Mouse (Mus musculus) intestine, embryonic 16.5 days (tissue): ENCODE data around the gene Rpap1. TPM values are rescaled to one million over a fixed set of nuclear protein-coding genes. Genes with fewer than 3 reads are reported as not detected.

Experiments
- ATAC-seq: fragments of 200-750 bp; cut with Nextera tagmentation; 2 replicates; pipeline ENCODE4 v1.8.0; 2017; ENCODE audit warnings: moderate TSS enrichment, moderate library complexity
- H3K27ac ChIP-seq: fragments of 300-500 bp; sonication (generic); 2 replicates; pipeline ENCODE4 v1.5.1; 2014; ENCODE audit warnings: mild to moderate bottlenecking, low read length
- H3K27me3 ChIP-seq: fragments of 300-500 bp; sonication (generic); replicated peaks from 2 replicates; pipeline ENCODE4 v1.6.1; 2014; ENCODE audit warnings: low read length, control low read depth, mixed read lengths; ENCODE audit not compliant: control insufficient read depth, insufficient read depth
- H3K36me3 ChIP-seq: fragments of 300-500 bp; sonication (generic); 2 replicates; pipeline ENCODE4 v1.6.1; 2014; ENCODE audit warnings: low read length, control low read depth; ENCODE audit not compliant: control insufficient read depth, insufficient read depth
- H3K4me1 ChIP-seq: fragments of 300-500 bp; sonication (generic); 2 replicates; pipeline ENCODE4 v1.6.1; 2014; ENCODE audit warnings: low read length, control low read depth, mixed read lengths; ENCODE audit not compliant: control insufficient read depth, insufficient read depth
- H3K4me2 ChIP-seq: fragments of 300-500 bp; sonication (generic); 2 replicates; pipeline ENCODE4 v1.6.1; 2014; ENCODE audit warnings: low read depth, low read length, control low read depth
- H3K4me3 ChIP-seq: fragments of 300-500 bp; sonication (generic); 2 replicates; pipeline ENCODE4 v1.5.1; 2014; ENCODE audit warnings: mild to moderate bottlenecking, low read length
- H3K9ac ChIP-seq: fragments of 300-500 bp; sonication (generic); 2 replicates; pipeline ENCODE4 v1.6.1; 2014; ENCODE audit warnings: low read depth, low read length
- H3K9me3 ChIP-seq: fragments of 300-500 bp; sonication (generic); 2 replicates; pipeline ENCODE4 v1.6.1; 2016; ENCODE audit warnings: low read length, control low read depth; ENCODE audit not compliant: control insufficient read depth
- WGBS: fragments of 180-500 bp; shearing (Covaris S2); extraction: QIAGEN DNeasy Blood & Tissue Kit; methylation state at CpG from one replicate; pipeline ENCODE4 v1.1.7; 2014; 5-methylcytosine and 5-hydroxymethylcytosine counted together
- polyA plus RNA-seq: library from polyadenylated mRNA; unstranded; fragments of >200 nt; fragmentation: Nextera tagmentation; extraction: Ambion mirVana; gene quantifications from 2 replicates; pipeline ENCODE4 v1.2.1, GENCODE M21; 2015

The Rpap1 gene
- polyA plus RNA-seq, 1 experiment from 2014 or later, result 23.8 TPM

DNA sequence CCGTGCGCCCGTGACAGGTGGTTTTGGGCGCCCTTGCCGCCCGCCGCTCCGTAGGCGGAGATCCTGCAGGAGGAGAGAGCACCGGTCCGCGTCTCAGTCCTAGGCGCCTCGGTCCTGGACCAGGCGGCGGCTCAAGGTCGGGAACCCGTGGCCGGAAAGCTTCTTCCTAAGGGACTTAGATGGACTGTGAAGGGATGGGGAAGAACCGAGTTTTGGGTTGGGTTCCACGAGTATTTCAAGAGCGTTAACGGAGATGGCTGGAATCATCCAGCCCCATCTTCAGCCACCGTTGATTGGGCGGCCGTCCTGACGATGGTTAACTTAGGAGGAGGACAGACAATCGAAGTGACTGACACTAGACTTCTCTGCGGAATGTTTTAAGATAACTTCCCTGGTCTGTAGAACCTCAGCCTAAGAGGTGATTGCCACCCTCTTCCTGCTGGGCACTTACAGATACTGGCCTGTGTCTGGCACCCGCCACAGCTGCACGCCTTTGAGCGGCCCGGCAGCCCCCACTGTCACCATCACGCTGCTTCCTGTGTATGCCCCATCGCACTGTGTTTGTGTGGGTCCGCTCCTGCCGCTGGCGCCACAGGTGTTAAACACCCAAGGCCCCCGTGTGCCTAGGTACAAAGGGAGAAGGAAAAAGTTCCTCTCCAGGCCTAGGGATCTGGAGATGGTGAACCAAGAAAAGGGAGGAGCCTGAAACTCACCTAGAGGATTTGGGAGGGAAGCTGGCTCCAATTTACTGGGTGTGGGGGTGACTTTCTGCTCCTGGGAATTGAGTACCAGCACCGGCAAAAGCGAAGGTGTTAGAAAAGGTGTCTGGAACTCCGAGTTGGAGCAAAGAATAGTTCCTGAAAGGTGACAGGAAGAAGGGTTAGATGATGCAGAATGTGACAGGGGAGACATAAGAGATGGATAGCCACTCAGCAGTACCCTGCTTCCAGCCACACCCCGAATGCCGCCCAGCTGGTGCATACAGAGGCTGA lies 28.2 kb downstream of the Rpap1 start:
- peak; percentile 10; the same call in 1 of the 2 replicates for ATAC-seq
- 6% methylated on average over 44 of the region's 44 CpGs for WGBS
- Histone ChIP-seq H3K27ac (no peak overlapping the region), H3K27me3 (peaks cover 27% of the 10 kb centered on the region), H3K9ac (peak overlapping the region; percentile 68; the same call in 1 of the 2 replicates), H3K4me1 (peaks cover 7% of the 10 kb centered on the region), H3K4me3 (peak overlapping the region; percentile 66), H3K4me2 (peak overlapping the region; percentile 99), H3K36me3 (no peaks in the 10 kb centered on the region), H3K9me3 (no peaks in the 10 kb centered on the region)

DNA sequence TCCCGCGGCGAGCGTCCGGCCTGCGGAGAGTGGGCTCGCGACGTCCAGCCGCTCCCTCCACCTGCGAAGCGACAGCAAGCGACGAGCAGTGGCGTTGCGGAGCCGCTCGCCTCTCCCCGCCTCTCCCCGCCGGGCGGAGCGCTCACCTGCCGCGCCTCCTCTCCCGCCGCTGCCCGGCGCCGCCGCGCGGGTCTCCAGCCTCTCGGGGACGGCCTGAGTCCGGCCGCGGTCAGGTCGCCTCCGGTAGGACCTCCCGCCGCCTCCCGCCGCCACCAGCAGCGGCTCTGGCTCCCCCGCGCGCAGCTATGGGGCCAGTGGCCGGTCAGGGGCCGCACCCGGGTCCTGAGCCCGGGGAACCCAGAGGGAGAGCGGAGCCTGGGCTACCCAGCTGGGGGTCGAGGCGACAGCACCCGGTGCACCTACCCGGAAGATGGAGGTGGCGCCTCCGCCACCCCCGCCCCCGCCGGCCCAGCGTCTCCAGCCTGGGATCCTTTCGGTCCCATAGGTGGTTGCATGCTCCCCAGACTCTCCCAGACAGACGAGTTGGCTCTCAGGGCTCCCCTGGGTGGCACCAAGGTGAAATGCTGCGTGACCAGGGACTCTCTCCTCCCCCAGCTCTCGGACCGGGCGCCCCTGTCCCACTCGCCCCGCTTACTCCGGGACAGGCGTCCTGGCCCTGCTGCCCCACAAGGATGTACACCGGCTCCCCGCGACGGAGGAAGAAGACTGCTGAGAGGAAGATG lies 29.1 kb downstream of the Rpap1 start:
- peak overlapping the region; percentile 99 for H3K4me2 ChIP-seq
- ATAC-seq, result peak; percentile 41
- H3K4me3 ChIP-seq, result peak overlapping the region; percentile 66
- peaks cover 27% of the 10 kb centered on the region for H3K27me3 ChIP-seq
- H3K9ac ChIP-seq, result peak overlapping the region; percentile 68
- WGBS, result under 1% methylated on average over 73 of the region's 77 CpGs
- H3K27ac ChIP-seq, result no peak overlapping the region
- peaks cover 7% of the 10 kb centered on the region for H3K4me1 ChIP-seq
- H3K9me3 ChIP-seq, result no peaks in the 10 kb centered on the region
- no peaks in the 10 kb centered on the region for H3K36me3 ChIP-seq

GRCm38 (mm10) chr2:119757601-119758100 lies 29.7 kb downstream of the Rpap1 start:
- Histone ChIP-seq H3K4me3 (peak overlapping the region; percentile 66), H3K27ac (no peak overlapping the region), H3K9ac (peak overlapping the region; percentile 68), H3K4me2 (peak overlapping the region; percentile 99), H3K27me3 (peaks cover 30% of the 10 kb centered on the region), H3K36me3 (no peaks in the 10 kb centered on the region), H3K4me1 (peaks cover 7% of the 10 kb centered on the region), H3K9me3 (no peaks in the 10 kb centered on the region)
- ATAC-seq, result peak; percentile 64
- 4% methylated on average over 31 of the region's 31 CpGs for WGBS

- Histone ChIP-seq H3K9me3 (no peaks in the 10 kb centered on the region), H3K4me1 (peaks cover 8% of the 10 kb centered on the region), H3K27ac (no peak overlapping the region), H3K9ac (no peak overlapping the region), H3K4me3 (no peak overlapping the region), H3K27me3 (peaks cover 3% of the 10 kb centered on the region; the same call in 1 of the 2 replicates), H3K36me3 (no peaks in the 10 kb centered on the region), H3K4me2 (no peak overlapping the region)
- WGBS, result 75% methylated on average over 13 of the region's 13 CpGs
- ATAC-seq, result no peak
Observed at GRCm38 (mm10) chr2:119749260-119749659, 38.1 kb downstream of the Rpap1 start.

DNA sequence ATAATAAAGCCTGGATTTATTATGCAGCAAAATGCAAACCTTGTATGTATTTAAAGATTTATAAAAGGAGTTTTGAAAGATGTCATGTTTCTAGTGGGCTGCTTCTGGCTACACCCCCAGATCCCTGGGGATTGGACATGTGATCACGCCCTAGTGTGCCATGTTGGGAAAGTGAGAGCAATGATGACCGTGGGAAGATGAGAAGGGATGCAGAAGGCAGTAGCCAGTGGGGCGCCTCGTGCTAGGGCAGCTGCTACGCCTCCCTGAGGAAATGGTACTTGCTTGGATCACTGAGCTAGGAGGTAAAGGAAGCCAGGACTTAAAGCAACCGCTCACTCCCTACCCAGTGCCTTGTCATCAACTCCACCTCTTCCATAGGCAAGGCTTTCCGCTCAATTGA lies 39.8 kb downstream of the Rpap1 start:
- Histone ChIP-seq H3K36me3 (no peaks in the 10 kb centered on the region), H3K4me3 (no peak overlapping the region), H3K27me3 (peaks cover 4% of the 10 kb centered on the region; the same call in 1 of the 2 replicates), H3K9me3 (no peaks in the 10 kb centered on the region), H3K4me1 (peaks cover 20% of the 10 kb centered on the region), H3K4me2 (no peak overlapping the region), H3K9ac (no peak overlapping the region), H3K27ac (no peak overlapping the region)
- no peak for ATAC-seq
- 81% methylated on average over 7 of the region's 7 CpGs for WGBS

DNA sequence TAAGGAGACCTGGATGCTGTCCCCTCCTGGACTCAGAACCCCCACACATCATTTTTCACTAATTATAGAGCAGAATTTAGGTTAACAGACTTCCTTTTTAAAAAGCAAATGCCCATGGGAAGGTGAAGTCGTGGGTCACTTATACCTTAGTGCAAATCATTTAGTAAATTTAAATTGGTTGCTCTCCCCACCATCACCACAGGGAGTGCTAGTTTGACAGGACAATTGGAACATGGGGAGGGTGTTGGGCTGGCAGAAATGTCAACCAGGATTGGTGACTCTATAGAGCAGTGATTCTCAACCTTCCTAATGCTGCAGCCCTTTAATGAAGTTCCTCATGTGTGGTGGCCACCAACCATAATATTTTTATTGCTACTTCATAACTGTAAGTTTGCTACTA lies 42.1 kb downstream of the Rpap1 start:
- peak overlapping the region; percentile 100; the same call in 1 of the 2 replicates for H3K4me2 ChIP-seq
- no peak for ATAC-seq
- H3K36me3 ChIP-seq, result no peaks in the 10 kb centered on the region
- peak overlapping the region; percentile 60 for H3K4me3 ChIP-seq
- 8% methylated on average over 1 of the region's 1 CpGs for WGBS
- no peaks in the 10 kb centered on the region for H3K9me3 ChIP-seq
- H3K4me1 ChIP-seq, result peaks cover 32% of the 10 kb centered on the region
- H3K27me3 ChIP-seq, result peaks cover 4% of the 10 kb centered on the region; the same call in 1 of the 2 replicates
- 0 out of 2 replicates have a peak overlapping the region, but pooled peaks have one; percentile 46 for H3K9ac ChIP-seq
- H3K27ac ChIP-seq, result peak overlapping the region; percentile 94

DNA sequence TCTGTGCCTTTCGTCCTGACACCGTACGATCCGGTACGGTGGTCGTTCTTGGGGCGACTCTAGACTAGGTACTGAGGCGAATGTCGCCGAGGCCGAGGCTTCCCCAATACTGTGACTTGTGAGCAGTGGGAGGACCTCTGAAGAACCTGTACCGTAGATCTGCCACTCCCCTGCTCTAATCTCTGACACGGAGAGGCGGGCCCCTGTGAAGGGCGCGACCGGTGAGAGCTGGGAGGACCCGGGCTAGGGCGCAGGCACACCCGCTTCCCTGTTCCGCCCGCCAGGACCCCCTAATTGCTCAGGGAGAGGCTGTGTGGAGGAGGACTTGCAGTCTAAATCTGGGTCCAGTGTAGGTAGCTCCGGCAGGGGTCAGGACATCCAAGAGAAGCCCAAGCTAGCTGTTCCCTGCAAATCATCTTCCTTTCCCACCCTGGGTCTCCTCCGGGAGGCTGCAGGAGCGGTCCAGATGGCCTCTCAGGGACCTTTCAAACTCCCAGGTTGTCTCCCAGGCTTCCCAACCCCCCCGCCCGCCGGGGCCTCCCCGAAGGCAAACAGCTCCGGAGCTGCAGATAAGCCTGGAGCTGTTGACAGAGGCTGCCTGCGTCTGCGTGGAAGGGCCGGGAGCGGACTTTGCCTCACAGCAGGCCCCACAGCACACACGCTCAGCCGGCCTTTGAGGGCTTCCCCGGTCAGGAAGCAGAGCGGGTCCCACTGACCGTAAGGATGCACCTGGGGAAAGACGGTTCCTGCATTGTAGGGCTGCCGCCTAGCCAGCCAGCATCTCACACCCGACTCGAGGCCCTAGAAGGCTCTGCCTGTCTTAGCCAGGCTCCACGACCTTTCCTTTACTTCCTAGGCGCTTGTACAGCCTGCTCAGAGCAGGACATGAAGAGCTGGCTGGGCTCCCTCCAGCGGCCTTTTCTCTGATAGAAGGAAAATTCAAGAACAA lies 42.9 kb downstream of the Rpap1 start:
- H3K4me3 ChIP-seq, result peak overlapping the region; percentile 60
- peak; percentile 89 for ATAC-seq
- H3K4me1 ChIP-seq, result peaks cover 32% of the 10 kb centered on the region
- peak overlapping the region; percentile 94 for H3K27ac ChIP-seq
- peak overlapping the region; percentile 74 for H3K9ac ChIP-seq
- H3K4me2 ChIP-seq, result peak overlapping the region; percentile 100
- no peaks in the 10 kb centered on the region for H3K36me3 ChIP-seq
- WGBS, result 6% methylated on average over 45 of the region's 46 CpGs
- H3K9me3 ChIP-seq, result no peaks in the 10 kb centered on the region
- H3K27me3 ChIP-seq, result peaks cover 4% of the 10 kb centered on the region; the same call in 1 of the 2 replicates

DNA sequence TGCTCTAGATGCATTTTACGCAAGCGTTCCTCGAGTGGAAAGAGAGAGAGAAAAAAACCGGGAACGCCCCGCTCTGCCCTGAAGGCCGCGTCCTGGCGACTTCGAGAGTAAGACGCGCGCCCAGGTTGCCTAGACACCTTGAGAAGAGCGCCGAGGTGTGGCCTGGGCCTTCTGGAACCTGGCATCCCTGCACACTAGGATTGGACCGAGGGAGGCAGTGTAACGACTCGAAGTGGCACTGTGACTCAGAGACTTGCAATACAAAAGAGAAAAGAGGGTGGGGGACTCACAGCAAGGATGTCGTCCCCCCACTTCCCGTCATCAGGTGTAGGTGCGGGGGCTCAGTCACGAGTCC lies 43.6 kb downstream of the Rpap1 start:
- peak overlapping the region; percentile 100 for H3K4me2 ChIP-seq
- peak overlapping the region; percentile 60 for H3K4me3 ChIP-seq
- H3K36me3 ChIP-seq, result no peaks in the 10 kb centered on the region
- H3K4me1 ChIP-seq, result peaks cover 32% of the 10 kb centered on the region
- peaks cover 4% of the 10 kb centered on the region; the same call in 1 of the 2 replicates for H3K27me3 ChIP-seq
- ATAC-seq, result peak; percentile 17
- 8% methylated on average over 22 of the region's 22 CpGs for whole genome bisulfite sequencing
- H3K9ac ChIP-seq, result peak overlapping the region; percentile 74
- peak overlapping the region; percentile 94 for H3K27ac ChIP-seq
- H3K9me3 ChIP-seq, result no peaks in the 10 kb centered on the region
